Mouse (Mus musculus) testis, adult 2 months (tissue): Measurements from ENCODE around the gene Wnk1.

Experiments
- CTCF ChIP-seq: fragments of 200-500 bp; IDR thresholded peaks from 2 replicates; pipeline ENCODE4 v1.5.1; 2012; ENCODE audit warnings: low read depth, mild to moderate bottlenecking, inconsistent platforms, low read length, moderate library complexity; ENCODE audit not compliant: control insufficient read depth, insufficient read depth, insufficient replicate concordance
- POLR2A ChIP-seq: fragments of 200-500 bp; IDR thresholded peaks from 2 replicates; pipeline ENCODE4 v1.6.1; 2012; ENCODE audit warnings: low read depth, mild to moderate bottlenecking, inconsistent platforms, low read length, moderate library complexity; ENCODE audit not compliant: control insufficient read depth

DNA sequence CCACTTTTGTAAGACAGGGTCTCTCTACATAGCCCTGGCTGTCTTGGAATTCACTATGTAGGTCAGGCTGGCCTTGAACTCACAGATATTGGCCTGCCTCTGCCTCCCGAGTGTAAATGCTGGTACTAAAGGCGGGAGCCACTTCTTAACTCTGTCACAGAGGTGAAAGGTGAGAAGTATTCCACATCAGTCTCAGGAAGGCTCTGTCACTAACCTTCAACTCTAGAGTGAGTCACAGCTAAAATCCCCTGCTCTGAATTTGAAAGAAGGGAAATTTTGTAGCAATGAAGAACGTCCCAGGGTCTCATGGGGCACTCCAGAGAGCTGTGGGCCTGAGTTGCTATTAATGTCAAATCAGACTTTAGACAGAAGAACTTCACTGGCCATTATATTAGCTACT lies 47.4 kb upstream of the Wnk1 start:
- no peak for TF ChIP-seq CTCF
- no peak for TF ChIP-seq POLR2A
